Mouse (Mus musculus): ENCODE results near the gene Nfatc2. TPM values are rescaled to one million over a fixed set of nuclear protein-coding genes. Genes with fewer than 3 reads are reported as not detected.

The Nfatc2 gene
- polyA plus RNA-seq, 1 experiment = 1.0 TPM

GRCm38 (mm10) chr2:168590556-168590955, 10.9 kb downstream of the Nfatc2 start:
- peaks cover 17% of the 10 kb centered on the region for H3K27me3 ChIP-seq (replicated peaks)

DNA sequence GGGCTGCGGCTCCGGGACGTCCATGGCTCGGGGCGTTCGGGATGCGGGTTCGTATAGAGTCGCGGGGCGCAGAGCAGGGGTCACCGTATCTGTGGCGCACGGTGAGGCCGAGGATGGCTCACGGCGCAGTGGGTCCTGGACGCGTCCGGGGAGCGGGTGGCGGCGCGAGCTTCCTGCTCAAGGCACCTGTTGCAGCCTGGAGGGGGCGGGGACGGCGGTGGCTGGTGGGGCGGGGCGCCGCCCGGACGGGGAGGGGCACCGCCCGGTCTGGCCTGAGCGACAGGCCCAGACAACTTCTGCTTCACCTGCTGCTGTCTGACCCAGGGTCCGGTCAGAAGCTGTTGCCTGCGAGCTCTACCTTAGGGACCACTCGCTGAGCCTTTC, 11.3 kb downstream of the Nfatc2 start:
- Histone ChIP-seq H3K4me3 (replicated peaks) (peak overlapping the region; percentile 95), H3K4me1 (peaks cover 81% of the 10 kb centered on the region), H3K36me3 (replicated peaks; ENCODE audit: low read length) (peaks cover 2% of the 10 kb centered on the region), H3K27me3 (replicated peaks) (peaks cover 17% of the 10 kb centered on the region), H3K9me3 (no peaks in the 10 kb centered on the region)
- TF ChIP-seq FLI1 (IDR thresholded peaks at IDR 0.05; ENCODE audit: low read length) (no peak), GATA1 (IDR thresholded peaks at IDR 0.05; ENCODE audit: borderline replicate concordance, low read length) (no peak)

More at GRCm38 (mm10) chr2:168590556-168590955, 10.9 kb downstream of the Nfatc2 start:
- TF ChIP-seq FLI1 (IDR thresholded peaks at IDR 0.05; ENCODE audit: low read length) (no peak), GATA1 (IDR thresholded peaks at IDR 0.05; ENCODE audit: borderline replicate concordance, low read length) (no peak)
- Histone ChIP-seq H3K9me3 (no peaks in the 10 kb centered on the region), H3K4me1 (peaks cover 85% of the 10 kb centered on the region), H3K4me3 (replicated peaks) (peak overlapping the region; percentile 95), H3K36me3 (replicated peaks; ENCODE audit: low read length) (peaks cover 2% of the 10 kb centered on the region)

DNA sequence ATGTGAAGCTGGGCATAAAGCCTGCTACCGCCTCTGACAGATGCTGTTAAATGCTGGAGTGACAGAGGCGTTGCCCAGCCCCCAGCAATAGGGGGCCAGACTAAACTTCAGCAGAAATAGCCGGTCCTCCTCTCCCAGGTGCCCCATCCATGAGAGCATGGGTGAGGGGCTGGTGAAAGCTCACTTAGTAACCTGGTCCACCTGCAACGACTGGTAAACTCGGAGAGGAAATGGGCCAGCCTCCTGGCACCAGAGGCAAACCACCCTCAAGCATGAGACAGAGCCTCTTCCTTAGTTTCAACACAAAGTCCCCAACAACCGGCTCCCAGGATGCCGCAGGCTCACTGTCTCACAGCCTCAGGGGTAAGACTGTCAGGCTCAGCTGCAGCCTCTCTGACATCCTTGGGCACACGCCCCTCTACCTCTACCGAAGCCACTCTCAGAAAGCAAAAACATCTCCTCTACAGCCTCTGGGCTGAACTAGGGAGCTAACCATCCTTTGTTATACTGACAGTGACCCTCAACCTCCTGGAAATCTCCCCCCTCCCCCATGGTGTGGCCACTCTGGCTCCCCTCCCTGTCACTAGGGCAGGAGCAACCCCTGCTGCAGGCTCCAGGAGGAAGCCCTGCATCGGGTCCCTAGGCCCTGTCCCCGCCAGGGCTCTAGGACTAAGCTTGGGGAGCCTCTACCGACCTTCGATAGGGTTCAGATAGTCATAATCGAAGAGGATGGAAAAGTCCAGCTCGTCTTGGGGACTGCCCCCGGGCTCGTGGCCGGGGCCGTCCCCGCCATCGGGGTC, 11.9 kb downstream of the Nfatc2 start:
- Histone ChIP-seq H3K4me3 (replicated peaks) (peak overlapping the region; percentile 95), H3K36me3 (replicated peaks; ENCODE audit: low read length) (peaks cover 5% of the 10 kb centered on the region), H3K9me3 (no peaks in the 10 kb centered on the region), H3K27me3 (replicated peaks) (peaks cover 17% of the 10 kb centered on the region), H3K4me1 (peaks cover 80% of the 10 kb centered on the region)
- TF ChIP-seq GATA1 (IDR thresholded peaks at IDR 0.05; ENCODE audit: borderline replicate concordance, low read length) (no peak), FLI1 (IDR thresholded peaks at IDR 0.05; ENCODE audit: low read length) (no peak)

GRCm38 (mm10) chr2:168588591-168589367, 12.7 kb downstream of the Nfatc2 start:
- H3K4me1 ChIP-seq = peaks cover 80% of the 10 kb centered on the region
- H3K9me3 ChIP-seq = no peaks in the 10 kb centered on the region
- peak overlapping the region; percentile 95 for H3K4me3 ChIP-seq (replicated peaks)
- TF ChIP-seq GATA1 (IDR thresholded peaks at IDR 0.05; ENCODE audit: borderline replicate concordance, low read length) = no peak
- no peak for TF ChIP-seq FLI1 (IDR thresholded peaks at IDR 0.05; ENCODE audit: low read length)
- H3K36me3 ChIP-seq (replicated peaks; ENCODE audit: low read length) = peaks cover 5% of the 10 kb centered on the region
- peaks cover 17% of the 10 kb centered on the region for H3K27me3 ChIP-seq (replicated peaks)

DNA sequence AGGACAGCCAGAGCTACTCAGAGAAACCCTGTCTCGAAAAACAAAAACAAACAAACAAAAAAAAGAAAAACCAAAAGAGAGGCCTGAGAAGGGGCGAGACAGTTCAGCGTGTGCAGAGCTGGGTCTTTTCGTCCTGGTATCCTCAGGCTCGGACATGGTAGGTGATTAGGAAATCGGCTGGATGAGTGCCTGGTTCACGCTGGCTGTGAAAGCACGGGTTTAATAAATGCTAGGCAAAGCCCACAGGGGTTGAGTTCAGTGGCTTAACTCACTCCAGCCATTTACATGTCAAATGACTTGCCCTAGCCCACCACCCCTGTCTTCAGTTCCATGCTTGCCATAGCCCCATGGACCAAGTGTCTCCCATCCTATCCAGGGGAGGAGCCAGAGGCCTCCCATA, 14.3 kb downstream of the Nfatc2 start:
- H3K36me3 ChIP-seq (replicated peaks; ENCODE audit: low read length) = peaks cover 6% of the 10 kb centered on the region
- TF ChIP-seq FLI1 (IDR thresholded peaks at IDR 0.05; ENCODE audit: low read length) = no peak
- no peak for TF ChIP-seq GATA1 (IDR thresholded peaks at IDR 0.05; ENCODE audit: borderline replicate concordance, low read length)
- H3K4me1 ChIP-seq = peaks cover 83% of the 10 kb centered on the region
- H3K4me3 ChIP-seq (replicated peaks) = no peak overlapping the region
- no peaks in the 10 kb centered on the region for H3K9me3 ChIP-seq
- H3K27me3 ChIP-seq (replicated peaks) = peaks cover 17% of the 10 kb centered on the region

DNA sequence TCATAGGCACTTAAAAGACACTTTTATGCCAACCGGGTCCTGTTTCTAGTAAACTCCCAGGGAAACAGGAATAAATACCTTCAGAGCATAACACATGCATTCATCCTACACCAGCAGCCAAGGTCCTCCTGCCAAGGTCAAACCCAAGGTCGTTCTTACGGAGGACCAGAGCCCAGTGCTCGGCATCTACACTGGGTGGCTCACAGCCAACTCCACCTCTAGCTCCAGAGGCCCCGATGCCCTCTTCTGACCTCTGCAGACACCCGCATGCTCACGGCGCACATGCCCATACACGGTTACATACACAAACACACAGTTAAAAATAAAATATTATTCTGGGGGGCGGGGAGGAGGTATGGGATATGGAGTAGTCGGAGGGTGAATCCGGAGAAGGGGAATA, 14.9 kb downstream of the Nfatc2 start:
- Histone ChIP-seq H3K4me1 (peaks cover 84% of the 10 kb centered on the region), H3K4me3 (replicated peaks) (no peak overlapping the region), H3K9me3 (no peaks in the 10 kb centered on the region), H3K36me3 (replicated peaks; ENCODE audit: low read length) (peaks cover 8% of the 10 kb centered on the region), H3K27me3 (replicated peaks) (peaks cover 14% of the 10 kb centered on the region)
- no peak for TF ChIP-seq FLI1 (IDR thresholded peaks at IDR 0.05; ENCODE audit: low read length)
- TF ChIP-seq GATA1 (IDR thresholded peaks at IDR 0.05; ENCODE audit: borderline replicate concordance, low read length) = no peak

- Histone ChIP-seq H3K36me3 (replicated peaks; ENCODE audit: low read length) (peaks cover 8% of the 10 kb centered on the region), H3K9me3 (no peaks in the 10 kb centered on the region), H3K4me3 (replicated peaks) (no peak overlapping the region), H3K27me3 (replicated peaks) (peaks cover 2% of the 10 kb centered on the region), H3K4me1 (peaks cover 84% of the 10 kb centered on the region)
- TF ChIP-seq GATA1 (IDR thresholded peaks at IDR 0.05; ENCODE audit: borderline replicate concordance, low read length) = no peak
- no peak for TF ChIP-seq FLI1 (IDR thresholded peaks at IDR 0.05; ENCODE audit: low read length)
Measured at GRCm38 (mm10) chr2:168584857-168585256, 16.6 kb downstream of the Nfatc2 start.

GRCm38 (mm10) chr2:168584408-168584807, 17.0 kb downstream of the Nfatc2 start:
- Histone ChIP-seq H3K36me3 (replicated peaks; ENCODE audit: low read length) (peaks cover 8% of the 10 kb centered on the region), H3K4me1 (peaks cover 84% of the 10 kb centered on the region), H3K9me3 (no peaks in the 10 kb centered on the region), H3K27me3 (replicated peaks) (peaks cover 4% of the 10 kb centered on the region), H3K4me3 (replicated peaks) (no peak overlapping the region)
- TF ChIP-seq FLI1 (IDR thresholded peaks at IDR 0.05; ENCODE audit: low read length) = no peak
- TF ChIP-seq GATA1 (IDR thresholded peaks at IDR 0.05; ENCODE audit: borderline replicate concordance, low read length) = no peak

GRCm38 (mm10) chr2:168583084-168583483, 18.4 kb downstream of the Nfatc2 start:
- Histone ChIP-seq H3K4me1 (peaks cover 84% of the 10 kb centered on the region), H3K9me3 (no peaks in the 10 kb centered on the region), H3K36me3 (replicated peaks; ENCODE audit: low read length) (peaks cover 8% of the 10 kb centered on the region), H3K27me3 (replicated peaks) (peaks cover 4% of the 10 kb centered on the region), H3K4me3 (replicated peaks) (peak overlapping the region; percentile 53)
- TF ChIP-seq GATA1 (IDR thresholded peaks at IDR 0.05; ENCODE audit: borderline replicate concordance, low read length) (no peak), FLI1 (IDR thresholded peaks at IDR 0.05; ENCODE audit: low read length) (no peak)

Data from megakaryocyte, embryonic 14.5 days (primary cell).